Mouse (Mus musculus) megakaryocyte, embryonic 14.5 days (primary cell): ENCODE measurements around the gene Gm15517.

Source experiments
- FLI1 ChIP-seq: IDR thresholded peaks from 2 replicates; pipeline ENCODE4 v1.6.1; 2012; ENCODE audit warnings: low read length, inconsistent platforms, mixed read lengths
- GATA1 ChIP-seq: IDR thresholded peaks from 3 replicates; pipeline ENCODE4 v1.6.1; 2012; ENCODE audit warnings: mixed read lengths, low read length, inconsistent platforms, borderline replicate concordance

DNA sequence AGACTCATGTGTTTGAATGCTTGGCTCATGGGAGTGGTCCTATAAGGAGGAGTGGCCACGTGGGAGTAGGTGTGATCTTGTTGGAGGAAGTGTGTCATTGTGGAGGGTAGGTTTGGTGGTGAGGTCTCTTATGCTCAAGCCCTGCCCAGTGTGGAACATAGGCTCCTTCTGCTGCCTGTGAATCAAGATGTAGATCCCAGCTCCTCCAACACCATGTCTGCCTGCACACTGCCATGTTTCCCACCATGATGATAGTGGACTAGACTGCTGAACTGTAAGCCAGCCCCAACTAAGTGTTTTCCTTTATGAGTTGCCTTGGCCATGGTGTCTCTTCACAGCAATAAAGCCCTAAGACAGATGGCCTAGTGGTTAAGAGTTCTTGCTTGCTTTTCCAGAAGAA lies 17.2 kb upstream of the Gm15517 start:
- TF ChIP-seq GATA1, result no peak
- TF ChIP-seq FLI1, result no peak
